Mouse (Mus musculus) olfactory bulb, adult 2 months (tissue): Measurements from ENCODE around the gene Prelid3b. TPM values are rescaled to one million over a fixed set of nuclear protein-coding genes. Genes with fewer than 3 reads are reported as not detected.
A peak's percentile ranks its signal among the peaks of the same experiment; 100 is the strongest.

Experiments used
- H3K27ac ChIP-seq: fragments of 200-500 bp; 2 replicates; pipeline ENCODE4 v1.5.1; 2012; ENCODE audit warnings: low read depth, low read length; ENCODE audit not compliant: insufficient read depth
- H3K4me1 ChIP-seq: fragments of 200-500 bp; 2 replicates; pipeline ENCODE4 v1.6.1; 2012; ENCODE audit warnings: low read length; ENCODE audit not compliant: control insufficient read depth, insufficient read depth
- H3K4me3 ChIP-seq: fragments of 200-500 bp; 2 replicates; pipeline ENCODE4 v1.5.1; 2012; ENCODE audit warnings: mild to moderate bottlenecking, low read depth, low read length, moderate library complexity; ENCODE audit not compliant: insufficient read depth
- CTCF ChIP-seq: fragments of 200-500 bp; IDR thresholded peaks from 2 replicates; pipeline ENCODE4 v1.5.1; 2012; ENCODE audit warnings: low read depth, mild to moderate bottlenecking, low read length, moderate library complexity; ENCODE audit not compliant: insufficient read depth
- POLR2A ChIP-seq: fragments of 200-500 bp; IDR thresholded peaks from 2 replicates; pipeline ENCODE4 v1.6.1; 2012; ENCODE audit warnings: mild to moderate bottlenecking, low read depth, low read length, moderate library complexity; ENCODE audit not compliant: insufficient read depth
- WGBS: fragments of 180-500 bp; shearing (Covaris S2); methylation state at CpG from one replicate; pipeline ENCODE4 v1.1.7; 2018; 5-methylcytosine and 5-hydroxymethylcytosine counted together
- polyA plus RNA-seq: library from polyadenylated mRNA; stranded (reverse); fragments of >200 nt; gene quantifications from 2 replicates; pipeline ENCODE4 v1.2.4, GENCODE M21; 2012; ENCODE audit warnings: low replicate concordance; ENCODE audit not compliant: missing spikeins, insufficient read depth, insufficient read length

The Prelid3b gene
- polyA plus RNA-seq: not detected in 2 replicates

DNA sequence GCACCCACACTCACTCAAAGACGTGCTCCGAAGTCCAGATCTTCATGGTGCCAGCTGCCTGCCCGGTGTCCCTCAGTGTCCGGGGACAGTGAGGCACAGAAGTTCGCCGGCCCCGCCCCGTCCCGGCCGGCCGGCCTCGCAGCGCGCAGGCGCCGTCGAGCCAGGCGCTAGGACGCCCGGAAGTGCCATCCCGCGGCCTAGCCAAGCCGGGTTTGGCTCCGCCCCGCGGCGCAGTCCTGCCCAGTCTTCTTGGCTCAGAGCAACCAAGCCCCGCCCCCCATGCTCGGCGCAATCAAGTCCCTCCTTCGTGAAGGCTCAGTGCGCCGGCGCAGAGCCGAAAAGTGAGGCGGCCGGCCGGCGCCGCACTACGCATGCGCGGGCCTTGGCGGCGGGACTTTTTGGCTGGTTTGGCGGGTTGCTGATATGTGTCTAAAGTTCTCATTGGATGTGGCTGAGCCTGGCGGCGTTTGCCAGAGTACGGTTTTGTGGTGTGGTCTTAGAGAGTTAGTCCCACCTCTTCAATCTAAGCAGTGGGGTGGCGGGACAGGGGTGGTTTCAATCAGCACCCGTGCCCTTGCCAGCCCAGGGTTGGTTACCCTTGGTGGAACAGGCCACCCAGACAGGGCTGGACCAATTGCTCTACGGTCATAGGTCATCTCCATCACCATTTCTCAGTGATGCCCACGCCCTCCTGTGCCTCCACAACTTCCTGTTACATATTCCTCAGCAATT is at the start of gene Prelid3b:
Gene Prelid3b, minus strand, starts transcription at position 264 of the 732 bp plus-strand sequence.
- TF ChIP-seq CTCF (no peak), POLR2A (peak; percentile 34; the same call in 1 of the 2 replicates)
- peaks cover 9% of the 10 kb centered on the region for H3K4me1 ChIP-seq
- under 1% methylated on average over 53 of the region's 53 CpGs for WGBS
- H3K4me3 ChIP-seq: peak within 1 kb of the TSS; percentile 87
- no peak within 1 kb of the TSS for H3K27ac ChIP-seq

DNA sequence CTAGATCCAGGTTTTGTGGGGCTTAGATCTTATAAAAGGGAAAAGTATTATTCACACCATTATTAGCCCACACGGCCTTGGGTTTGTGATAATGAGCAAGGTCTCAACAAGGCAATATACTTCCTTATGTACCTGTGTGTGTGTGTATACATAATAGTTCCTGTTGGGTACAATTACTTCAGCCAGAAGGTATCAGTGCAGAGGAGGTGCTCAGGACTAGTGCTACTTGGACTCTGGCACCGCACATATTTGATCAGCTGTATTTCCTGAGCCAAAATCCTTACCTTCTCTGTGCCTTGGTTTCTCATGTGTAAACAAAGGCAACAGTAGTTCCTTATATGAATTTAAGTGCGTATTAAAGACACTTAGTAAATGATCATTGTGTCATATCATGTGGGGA is 49.3 kb upstream of the Prelid3b start:
- WGBS: 98% methylated on average over 3 of the region's 3 CpGs
- Histone ChIP-seq H3K27ac (no peak overlapping the region), H3K4me1 (peaks cover under 1% of the 10 kb centered on the region; the same call in 1 of the 2 replicates), H3K4me3 (no peak overlapping the region)
- TF ChIP-seq POLR2A: no peak
- TF ChIP-seq CTCF: no peak

DNA sequence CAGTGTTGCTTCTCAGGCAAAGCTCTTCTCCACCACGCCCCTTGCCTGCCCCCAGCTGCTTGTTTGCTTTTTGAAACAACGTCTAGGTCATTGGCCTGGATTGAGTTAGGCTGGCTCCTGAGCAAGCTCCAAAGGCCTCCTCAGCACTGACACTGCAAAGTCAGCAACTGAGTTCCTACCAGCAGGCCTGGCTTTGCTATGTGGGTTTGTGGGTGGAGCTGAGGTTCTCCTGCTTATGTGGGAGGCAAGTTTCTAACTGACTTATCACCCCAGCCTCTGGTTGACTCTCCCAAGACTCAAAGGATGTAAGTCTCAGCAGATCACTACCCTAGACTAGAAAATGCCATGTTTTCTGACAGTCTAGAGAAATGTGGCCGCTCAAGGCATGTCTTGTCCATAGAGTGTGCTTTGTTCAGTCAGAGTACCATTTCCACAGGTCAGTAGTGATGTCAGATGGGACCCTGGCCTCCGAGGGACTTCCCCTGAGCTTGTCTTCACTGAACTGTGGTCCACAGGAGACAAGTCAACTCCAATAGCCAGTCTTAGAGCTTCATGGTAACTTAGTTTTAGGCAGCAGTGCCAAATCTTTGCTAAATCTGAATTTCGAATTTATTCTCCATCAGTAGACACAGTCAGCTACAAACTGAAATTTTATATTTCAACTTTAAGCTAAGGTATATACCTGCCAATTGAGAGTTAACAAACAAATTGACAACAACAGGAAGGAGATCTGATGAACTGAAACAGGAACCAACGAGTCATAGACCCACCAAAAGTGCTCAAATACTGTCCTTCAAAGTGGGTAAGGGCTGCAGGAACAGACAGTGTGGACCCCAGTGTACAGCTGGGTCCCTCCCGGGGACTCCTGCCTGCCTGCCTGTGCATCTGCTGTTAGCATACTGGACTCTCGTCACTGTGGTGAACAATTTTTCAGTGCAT is 44.5 kb upstream of the Prelid3b start:
- peaks cover 4% of the 10 kb centered on the region for H3K4me1 ChIP-seq
- 75% methylated on average over 8 of the region's 8 CpGs for WGBS
- H3K4me3 ChIP-seq: no peak overlapping the region
- no peak overlapping the region for H3K27ac ChIP-seq
- no peak for TF ChIP-seq CTCF

DNA sequence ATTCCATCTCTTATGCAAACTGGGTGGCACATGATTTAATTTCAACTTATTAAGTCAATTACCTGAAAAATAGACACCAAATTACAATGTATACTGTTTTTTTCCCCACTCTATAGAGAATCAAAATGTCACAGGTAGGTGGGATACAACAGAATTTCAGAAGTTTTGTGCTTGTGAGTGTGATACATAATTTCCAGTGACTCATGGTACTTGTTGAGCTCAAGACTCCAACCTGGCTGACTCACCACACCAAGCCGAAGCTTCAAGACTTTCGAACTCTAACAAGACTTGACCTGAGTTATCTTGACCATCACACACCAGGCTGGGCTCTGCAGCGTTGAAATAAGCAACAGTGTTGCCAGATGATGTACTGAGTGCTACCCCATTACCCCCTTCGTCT is 42.0 kb upstream of the Prelid3b start:
- 41% methylated on average over 4 of the region's 4 CpGs for WGBS
- no peak for TF ChIP-seq CTCF
- TF ChIP-seq POLR2A: no peak
- Histone ChIP-seq H3K27ac (no peak overlapping the region), H3K4me1 (peaks cover 4% of the 10 kb centered on the region), H3K4me3 (no peak overlapping the region)

DNA sequence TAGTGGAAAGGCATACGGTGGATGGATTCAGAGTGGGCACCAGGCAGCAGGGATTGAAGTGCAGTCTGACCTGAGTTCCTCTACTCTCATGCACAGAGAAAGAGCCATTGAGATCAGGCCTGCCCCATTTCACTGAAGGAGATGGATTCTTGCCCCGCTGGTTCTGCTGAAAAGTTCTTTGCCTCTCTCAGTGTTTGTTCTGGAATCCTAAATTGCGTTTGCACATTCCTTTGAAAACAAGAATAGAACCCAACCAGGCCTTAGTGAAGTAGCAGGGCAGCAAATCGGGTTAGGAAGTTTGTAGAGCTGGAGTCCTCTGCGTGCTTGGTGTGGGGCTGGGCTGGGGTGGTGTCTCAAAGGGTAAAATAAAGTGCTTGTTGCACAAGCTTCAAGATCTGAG is 40.9 kb upstream of the Prelid3b start:
- TF ChIP-seq CTCF (no peak), POLR2A (no peak)

DNA sequence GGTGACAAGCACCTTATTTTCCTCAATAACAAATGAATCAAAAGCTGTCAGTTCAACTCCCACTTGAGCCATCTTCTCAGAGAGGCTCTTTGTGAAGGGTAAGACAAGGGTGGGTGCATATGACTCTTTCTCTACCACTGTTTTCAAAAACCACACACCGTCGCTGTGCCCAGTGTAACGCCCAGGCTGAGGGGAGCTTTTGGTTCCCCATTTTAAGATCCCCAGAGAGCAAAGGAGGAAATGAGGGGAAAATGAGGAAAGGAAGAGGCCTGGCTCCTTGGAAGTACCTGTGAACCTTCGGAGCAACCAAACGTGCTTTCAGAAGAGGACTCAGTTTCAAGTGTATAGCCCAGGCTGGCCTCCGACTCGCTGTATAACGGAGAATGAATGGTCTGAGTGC is 36.9 kb upstream of the Prelid3b start:
- WGBS: 92% methylated on average over 8 of the region's 8 CpGs
- Histone ChIP-seq H3K4me3 (no peak overlapping the region), H3K4me1 (no peaks in the 10 kb centered on the region; the same call in 1 of the 2 replicates), H3K27ac (no peak overlapping the region)
- TF ChIP-seq POLR2A: no peak
- TF ChIP-seq CTCF: no peak

More for the DNA sequence above, 40.9 kb upstream of the Prelid3b start:
- H3K4me3 ChIP-seq: no peak overlapping the region
- H3K27ac ChIP-seq: no peak overlapping the region
- WGBS: 68% methylated on average over 5 of the region's 5 CpGs
- peaks cover 4% of the 10 kb centered on the region for H3K4me1 ChIP-seq

DNA sequence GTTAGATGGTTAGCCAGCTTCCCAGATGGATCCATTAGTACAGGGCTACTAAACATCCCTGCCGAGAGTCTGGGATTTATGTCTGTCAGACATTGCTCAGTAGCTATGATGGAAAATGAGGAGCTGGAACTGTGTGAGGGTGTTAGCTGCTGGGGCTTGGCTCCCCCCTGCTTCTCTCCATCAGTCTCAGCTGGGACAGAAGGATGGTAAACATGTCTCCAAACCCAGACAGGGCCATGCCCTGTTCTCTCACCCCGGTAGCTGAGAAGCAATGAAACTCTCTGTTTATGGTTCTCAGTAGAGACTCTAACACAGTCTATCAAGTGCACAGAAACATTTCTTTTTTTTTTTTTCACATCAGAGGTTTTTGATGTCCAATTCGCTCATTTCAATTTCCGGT is 35.1 kb upstream of the Prelid3b start:
- H3K4me1 ChIP-seq: no peaks in the 10 kb centered on the region; the same call in none of the 2 replicates
- H3K27ac ChIP-seq: no peak overlapping the region
- H3K4me3 ChIP-seq: no peak overlapping the region
- 91% methylated on average over 4 of the region's 4 CpGs for WGBS
- no peak for TF ChIP-seq POLR2A
- TF ChIP-seq CTCF: no peak

DNA sequence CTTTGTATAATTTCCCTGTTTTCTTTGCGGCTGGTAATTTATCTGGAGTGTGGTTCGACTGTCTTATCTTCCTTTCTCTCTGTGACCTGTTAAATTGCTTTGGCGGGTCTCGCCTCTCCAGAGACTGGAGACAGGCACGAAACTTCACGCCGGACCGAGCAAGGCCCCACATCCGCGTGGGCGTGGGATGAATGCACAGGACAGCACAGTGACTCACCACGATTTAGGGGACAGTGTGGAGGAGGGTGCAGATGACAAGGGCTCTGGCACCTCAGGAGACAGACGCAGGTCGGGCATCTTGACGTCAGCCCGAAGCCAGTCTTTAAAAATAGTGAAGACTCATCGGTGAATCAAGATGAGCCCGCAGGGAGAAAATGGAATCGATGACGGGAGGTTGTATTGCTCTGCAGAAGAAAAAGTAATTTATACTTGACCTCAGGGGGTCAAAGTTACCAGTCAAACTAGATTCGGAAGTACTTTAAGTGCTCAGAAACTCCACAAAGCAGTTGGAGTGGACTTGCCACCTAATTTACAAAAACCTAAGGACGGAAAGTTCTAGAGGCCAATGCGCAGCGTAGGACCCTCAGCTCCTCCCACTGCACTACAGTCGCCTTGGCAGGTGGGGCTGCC is 30.1 kb upstream of the Prelid3b start:
- no peak for TF ChIP-seq CTCF
- no peak for TF ChIP-seq POLR2A
- Histone ChIP-seq H3K4me1 (peaks cover 3% of the 10 kb centered on the region), H3K4me3 (no peak overlapping the region), H3K27ac (no peak overlapping the region)
- 75% methylated on average over 25 of the region's 25 CpGs for WGBS

DNA sequence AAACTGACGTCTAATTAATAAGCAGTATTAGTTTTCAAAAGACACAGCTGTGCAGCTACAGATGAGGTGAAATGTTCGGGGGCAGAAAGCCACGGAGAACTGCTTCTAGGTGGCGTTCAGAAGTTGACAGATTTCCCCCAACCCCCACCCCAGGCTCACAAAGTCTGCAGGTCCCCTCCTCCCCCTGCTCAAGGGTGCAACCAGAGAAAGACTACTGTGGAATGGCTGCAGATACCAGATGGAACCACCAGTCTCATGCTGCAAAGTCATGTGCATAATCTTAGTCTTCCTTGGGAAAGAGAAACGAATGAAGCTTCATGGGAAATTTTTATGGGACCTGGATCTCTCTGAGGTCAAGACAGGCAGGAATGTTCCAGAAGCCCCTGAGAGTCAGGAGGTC is 29.4 kb upstream of the Prelid3b start:
- 43% methylated on average over 5 of the region's 5 CpGs for WGBS
- Histone ChIP-seq H3K27ac (no peak overlapping the region), H3K4me3 (no peak overlapping the region), H3K4me1 (peaks cover 3% of the 10 kb centered on the region)
- TF ChIP-seq CTCF (no peak), POLR2A (no peak)
